Mouse (Mus musculus) lung, postnatal 0 days (tissue): ENCODE data around the gene Gm20388. TPM values are rescaled to one million over a fixed set of nuclear protein-coding genes. Genes with fewer than 3 reads are reported as not detected.
A peak's percentile ranks its signal among the peaks of the same experiment; 100 is the strongest.

ENCODE experiments used
- ATAC-seq: fragments of 200-750 bp; cut with Nextera tagmentation; 2 replicates; pipeline ENCODE4 v1.8.0; 2017; ENCODE audit warnings: moderate library complexity
- DNase-seq: peaks from one replicate; pipeline ENCODE4 v3.0.0-alpha.2; 2016; ENCODE audit warnings: low spot score
- H3K27ac ChIP-seq: fragments of 300-500 bp; sonication (generic); 2 replicates; pipeline ENCODE4 v1.5.1; 2014; ENCODE audit warnings: antibody characterized with exemption, mild to moderate bottlenecking, low read length, mixed read lengths
- H3K27me3 ChIP-seq: fragments of 300-500 bp; sonication (generic); replicated peaks from 2 replicates; pipeline ENCODE4 v1.6.1; 2014; ENCODE audit warnings: low read length, mixed read lengths; ENCODE audit not compliant: insufficient read depth
- H3K36me3 ChIP-seq: fragments of 300-500 bp; sonication (generic); 2 replicates; pipeline ENCODE4 v1.6.1; 2014; ENCODE audit warnings: low read length, mixed read lengths; ENCODE audit not compliant: insufficient read depth
- H3K4me1 ChIP-seq: fragments of 300-500 bp; sonication (generic); 2 replicates; pipeline ENCODE4 v1.6.1; 2014; ENCODE audit warnings: antibody characterized with exemption, low read depth, low read length, mixed read lengths; ENCODE audit not compliant: insufficient read depth
- H3K4me2 ChIP-seq: fragments of 300-500 bp; sonication (generic); replicated peaks from 2 replicates; pipeline ENCODE4 v1.6.1; 2014; ENCODE audit warnings: low read depth, mild to moderate bottlenecking, low read length, moderate library complexity, mixed read lengths
- H3K4me3 ChIP-seq: fragments of 300-500 bp; sonication (generic); 2 replicates; pipeline ENCODE4 v1.5.1; 2014; ENCODE audit warnings: low read depth, low read length
- H3K9ac ChIP-seq: fragments of 300-500 bp; sonication (generic); replicated peaks from 2 replicates; pipeline ENCODE4 v1.6.1; 2014; ENCODE audit warnings: low read depth, mild to moderate bottlenecking
- H3K9me3 ChIP-seq: fragments of 300-500 bp; sonication (generic); 2 replicates; pipeline ENCODE4 v1.6.1; 2016; ENCODE audit warnings: low read length, mixed read lengths
- CTCF ChIP-seq: IDR thresholded peaks from 2 replicates; pipeline ENCODE4 v1.5.1; 2016; ENCODE audit warnings: antibody characterized with exemption, mild to moderate bottlenecking
- EP300 ChIP-seq: IDR thresholded peaks from 2 replicates; pipeline ENCODE4 v1.6.1; 2016; ENCODE audit warnings: antibody characterized with exemption, mild to moderate bottlenecking, control low read depth
- WGBS: fragments of 180-500 bp; shearing (Covaris S2); extraction: QIAGEN DNeasy Blood & Tissue Kit; methylation state at CpG from one replicate; pipeline ENCODE4 v1.1.7; 2014; 5-methylcytosine and 5-hydroxymethylcytosine counted together
- polyA plus RNA-seq: library from polyadenylated mRNA; unstranded; fragments of >200 nt; fragmentation: Nextera tagmentation; extraction: Ambion mirVana; gene quantifications from 2 replicates; pipeline ENCODE4 v1.2.1, GENCODE M21; 2015

Gm20388 gene
- polyA plus RNA-seq, 1 experiment from 2014 or later: not detected

DNA sequence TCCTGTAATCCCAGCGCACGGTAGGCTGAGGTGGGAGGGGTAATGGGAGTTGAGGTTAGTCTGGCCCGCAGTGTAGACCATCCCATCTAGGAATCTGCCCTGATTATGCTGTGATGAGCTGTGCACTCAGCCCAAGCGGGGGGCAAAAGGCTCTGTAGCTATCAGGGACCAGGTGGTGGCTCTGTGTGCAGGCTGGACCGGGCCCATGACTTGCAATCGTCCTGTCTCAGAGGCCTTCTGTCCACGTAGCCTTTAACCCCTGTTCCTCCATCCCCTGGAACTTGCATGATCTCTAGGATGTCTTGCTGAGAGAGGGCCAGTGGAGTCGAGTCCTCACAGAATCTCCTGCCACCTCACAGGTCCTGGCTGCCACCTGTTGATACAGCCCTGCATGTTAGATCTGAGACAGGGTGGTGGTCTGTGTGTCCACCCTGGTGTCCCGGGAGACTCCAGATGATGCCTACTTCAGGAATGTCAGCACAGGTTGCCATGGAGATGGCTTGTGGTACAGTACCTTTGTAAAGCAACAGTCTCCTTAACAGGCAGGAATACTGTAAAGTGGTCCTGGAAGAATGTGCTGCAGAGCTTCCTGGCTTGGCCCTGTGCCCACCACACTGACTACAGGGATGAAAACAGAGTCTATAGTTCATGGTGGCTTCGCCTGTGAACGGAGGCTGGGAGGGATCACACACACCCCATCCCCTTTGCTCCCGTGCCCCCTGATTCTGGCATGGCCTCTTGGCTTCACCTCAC lies 4372.4 kb downstream of the Gm20388 start:
- no peak overlapping the region for H3K9ac ChIP-seq
- 67% methylated on average over 12 of the region's 12 CpGs for WGBS
- H3K9me3 ChIP-seq: no peaks in the 10 kb centered on the region
- TF ChIP-seq CTCF (no peak), EP300 (no peak)
- H3K27me3 ChIP-seq: no peaks in the 10 kb centered on the region
- no peak overlapping the region for H3K27ac ChIP-seq
- DNase-seq (no peak), ATAC-seq (no peak)
- H3K4me2 ChIP-seq: no peak overlapping the region
- no peak overlapping the region for H3K4me3 ChIP-seq
- H3K4me1 ChIP-seq: no peaks in the 10 kb centered on the region; the same call in none of the 2 replicates
- no peaks in the 10 kb centered on the region for H3K36me3 ChIP-seq

DNA sequence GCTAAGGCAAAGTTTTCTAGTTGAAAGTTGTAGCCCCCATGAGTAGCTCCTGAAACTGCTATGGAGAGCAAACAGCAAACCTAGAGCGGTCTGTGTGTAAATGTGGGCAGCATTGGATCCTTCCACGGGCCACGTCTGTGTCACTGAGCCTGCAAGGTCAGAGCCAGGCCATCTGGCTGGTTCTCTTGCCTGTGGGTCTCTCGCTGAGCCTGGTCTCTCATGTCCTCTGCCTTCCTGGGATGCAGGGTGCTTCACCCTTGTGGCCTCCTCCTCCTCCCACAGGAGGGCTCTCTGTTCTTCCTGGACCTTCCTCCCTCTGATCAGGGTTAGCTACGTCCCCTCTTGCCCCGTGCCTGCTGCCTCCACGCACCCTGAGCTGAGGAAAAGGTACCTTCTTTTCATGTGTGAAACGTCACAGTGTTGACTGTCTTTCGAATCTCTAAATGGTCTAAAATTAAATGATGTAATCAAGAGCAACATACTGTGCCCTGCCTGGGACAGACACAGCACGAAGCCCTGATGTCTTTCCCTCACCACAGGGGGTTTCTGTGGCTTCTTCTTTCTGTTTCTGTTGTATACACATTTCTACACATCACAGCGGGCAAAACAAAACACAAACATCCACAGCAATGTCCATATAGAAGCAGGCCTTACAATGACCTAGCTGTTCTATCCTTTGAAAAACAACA lies 4373.1 kb downstream of the Gm20388 start:
- no peaks in the 10 kb centered on the region for H3K27me3 ChIP-seq
- no peak overlapping the region for H3K27ac ChIP-seq
- no peak for TF ChIP-seq EP300
- TF ChIP-seq CTCF: no peak
- H3K36me3 ChIP-seq: no peaks in the 10 kb centered on the region
- no peak overlapping the region for H3K4me2 ChIP-seq
- no peak overlapping the region for H3K9ac ChIP-seq
- no peaks in the 10 kb centered on the region for H3K9me3 ChIP-seq
- H3K4me3 ChIP-seq: no peak overlapping the region
- no peaks in the 10 kb centered on the region; the same call in 1 of the 2 replicates for H3K4me1 ChIP-seq
- WGBS: 69% methylated on average over 11 of the region's 11 CpGs
- no peak for DNase-seq
- ATAC-seq: no peak

DNA sequence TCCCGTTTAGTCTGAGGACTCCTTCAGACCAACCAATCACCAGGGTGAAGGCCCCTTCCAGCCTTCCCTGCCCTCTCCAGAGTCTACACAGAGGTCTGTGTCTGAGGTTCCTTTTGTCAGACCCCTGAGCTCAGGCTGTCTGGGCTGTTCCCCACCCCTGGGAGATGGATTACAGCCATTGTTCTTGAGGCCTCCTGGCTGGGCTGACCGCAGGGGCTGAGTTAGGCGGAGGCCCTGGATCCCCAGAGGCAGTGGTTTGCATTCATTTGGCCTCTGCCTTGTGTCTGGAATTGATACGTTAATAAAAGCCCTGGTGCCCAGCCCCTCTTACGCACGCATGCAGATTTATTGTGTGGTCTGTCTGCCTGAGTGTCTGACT lies 4373.7 kb downstream of the Gm20388 start:
- H3K4me1 ChIP-seq: no peaks in the 10 kb centered on the region; the same call in 1 of the 2 replicates

DNA sequence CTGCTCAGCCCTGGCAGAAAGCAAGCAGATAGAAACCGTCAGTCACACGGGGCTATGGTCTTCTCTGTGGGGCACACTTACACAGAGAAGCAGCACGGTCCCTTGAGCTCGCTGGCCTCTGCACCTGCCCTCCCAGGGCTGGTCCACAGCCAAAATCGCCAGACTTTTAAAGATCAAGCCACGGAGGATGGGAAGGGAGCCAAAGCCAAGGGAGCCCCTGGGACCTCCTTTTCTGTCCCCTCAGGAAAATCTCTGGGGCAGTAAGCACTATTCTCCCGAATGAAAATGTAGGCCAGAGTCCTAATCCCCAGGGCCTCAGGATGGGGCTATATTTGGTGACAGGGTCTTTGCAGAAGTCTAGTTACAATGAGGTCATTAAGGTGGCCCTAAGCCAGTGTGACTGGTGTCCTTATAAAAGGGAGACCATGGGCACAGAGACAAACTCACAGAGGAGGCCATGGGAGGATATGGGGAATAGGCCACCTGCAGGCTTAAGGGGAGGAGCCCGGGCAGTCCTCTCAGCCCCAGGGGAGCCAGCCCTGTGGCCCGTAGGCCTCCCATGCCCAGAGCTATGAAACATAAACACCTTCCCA lies 4374.4 kb downstream of the Gm20388 start:
- no peaks in the 10 kb centered on the region for H3K9me3 ChIP-seq
- 45% methylated on average over 9 of the region's 9 CpGs for WGBS
- no peaks in the 10 kb centered on the region for H3K36me3 ChIP-seq
- H3K4me2 ChIP-seq: no peak overlapping the region
- no peak overlapping the region for H3K9ac ChIP-seq
- TF ChIP-seq CTCF (no peak), EP300 (no peak)
- H3K27ac ChIP-seq: no peak overlapping the region
- H3K4me3 ChIP-seq: no peak overlapping the region
- no peaks in the 10 kb centered on the region for H3K27me3 ChIP-seq
- DNase-seq (no peak), ATAC-seq (no peak; the same call in 1 of the 2 replicates)
- no peaks in the 10 kb centered on the region; the same call in 1 of the 2 replicates for H3K4me1 ChIP-seq

More for the DNA sequence above, 4373.7 kb downstream of the Gm20388 start:
- Histone ChIP-seq H3K9ac (no peak overlapping the region), H3K36me3 (no peaks in the 10 kb centered on the region), H3K27ac (no peak overlapping the region), H3K27me3 (no peaks in the 10 kb centered on the region), H3K4me2 (no peak overlapping the region), H3K9me3 (no peaks in the 10 kb centered on the region), H3K4me3 (no peak overlapping the region)
- DNase-seq (no peak), ATAC-seq (peak; percentile 45)
- 58% methylated on average over 6 of the region's 6 CpGs for WGBS
- TF ChIP-seq CTCF (no peak), EP300 (no peak)

DNA sequence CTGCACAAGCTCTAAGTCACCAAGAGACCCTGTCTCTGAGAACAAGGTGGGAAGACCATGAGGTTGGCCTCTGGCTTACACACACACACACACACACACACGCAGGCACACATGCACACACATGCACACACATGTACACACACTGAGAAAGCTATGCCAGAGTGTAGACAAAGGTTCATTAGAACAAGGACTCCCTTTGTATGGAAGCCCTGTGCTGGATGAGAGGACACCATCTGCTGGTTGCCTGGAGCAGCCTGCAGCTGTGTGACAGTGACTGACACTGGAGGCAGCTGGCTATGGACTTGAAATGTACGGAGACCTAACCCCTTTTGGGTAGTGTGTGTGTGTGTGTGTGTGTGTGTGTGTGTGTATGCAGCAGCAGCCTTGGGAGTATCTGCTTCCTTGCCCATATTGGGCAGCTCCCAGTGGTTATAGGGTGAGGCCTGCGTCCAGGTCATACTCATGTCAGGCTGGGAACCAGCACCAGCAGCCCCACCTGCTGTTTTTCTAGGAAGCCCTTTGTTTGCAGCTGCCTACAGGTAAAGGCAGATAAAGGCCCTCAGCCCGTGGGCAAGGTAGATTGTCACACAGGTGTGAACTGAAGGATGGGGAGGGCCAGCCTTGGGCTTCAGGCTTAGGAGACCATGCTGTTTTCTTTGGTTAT lies 4376.0 kb downstream of the Gm20388 start:
- Histone ChIP-seq H3K4me1 (no peaks in the 10 kb centered on the region; the same call in 1 of the 2 replicates), H3K9ac (no peak overlapping the region), H3K27ac (no peak overlapping the region), H3K4me3 (no peak overlapping the region), H3K4me2 (no peak overlapping the region), H3K9me3 (no peaks in the 10 kb centered on the region), H3K27me3 (no peaks in the 10 kb centered on the region), H3K36me3 (no peaks in the 10 kb centered on the region)
- peak; percentile 57 for TF ChIP-seq CTCF
- no peak for TF ChIP-seq EP300
- no peak for DNase-seq
- no peak for ATAC-seq
- 60% methylated on average over 4 of the region's 4 CpGs for WGBS
